Mouse (Mus musculus): Measurements from ENCODE around the gene Gm20662. TPM values are rescaled to one million over a fixed set of nuclear protein-coding genes. Genes with fewer than 3 reads are reported as not detected.

The Gm20662 gene
- polyA plus RNA-seq, 1 experiment from 2014 or later: 0.07 TPM

DNA sequence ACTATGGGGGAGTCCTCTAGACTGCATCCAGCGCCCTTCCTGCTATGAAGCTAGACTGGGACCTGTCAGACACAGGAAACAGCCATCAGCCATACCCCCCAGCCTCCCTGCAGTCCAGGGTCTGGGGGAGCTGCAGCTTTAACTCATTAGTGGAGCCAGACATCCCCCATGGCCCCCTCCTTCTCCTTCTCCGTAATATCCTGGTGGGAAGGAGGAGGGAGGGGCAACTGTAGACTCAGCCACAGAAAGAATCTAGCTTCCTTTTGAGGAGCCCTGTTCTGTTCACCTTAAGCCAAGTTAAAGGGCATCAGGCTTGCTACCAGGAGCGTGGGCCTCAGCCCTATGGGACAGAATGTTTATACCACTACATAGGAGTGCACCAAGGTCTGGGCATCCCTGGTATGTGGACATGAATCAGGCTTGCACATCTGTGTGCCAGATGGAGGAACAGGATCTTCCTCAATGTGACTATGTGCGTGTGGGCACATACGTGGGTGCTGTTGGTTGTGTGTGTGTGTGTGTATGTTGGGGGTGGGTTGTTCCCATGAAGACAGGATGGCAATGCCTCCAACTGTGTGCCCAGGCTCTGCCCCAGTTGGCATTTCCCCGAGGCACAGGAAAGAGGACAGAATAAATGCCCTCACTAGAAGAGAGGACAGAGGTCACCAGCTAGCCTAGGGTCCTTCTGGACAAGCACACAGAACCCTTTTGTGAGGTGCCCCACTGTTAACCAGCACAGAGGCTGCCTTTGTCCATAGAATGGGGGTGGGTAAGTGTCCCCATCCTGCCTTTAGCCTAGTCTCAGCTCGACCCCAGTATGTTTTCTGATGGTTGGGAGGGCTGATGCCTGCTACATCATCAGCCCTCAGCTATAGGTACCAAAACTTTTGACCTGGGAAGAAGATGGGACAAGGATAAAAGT lies 14.2 kb upstream of the Gm20662 start:
- Histone ChIP-seq H3K27ac (replicated peaks) (peak overlapping the region; percentile 75), H3K4me1 (peaks cover 56% of the 10 kb centered on the region), H3K4me3 (peak overlapping the region; percentile 32), H3K27me3 (ENCODE audit: low read depth, poor library complexity, severe bottlenecking) (peaks cover 35% of the 10 kb centered on the region), H3K36me3 (no peaks in the 10 kb centered on the region), H3K9me3 (replicated peaks) (no peaks in the 10 kb centered on the region)
- DNase-seq (ENCODE audit: low spot score): peak; percentile 31
- WGBS: 56% methylated on average over 7 of the region's 7 CpGs

GRCm38 (mm10) chr9:107982681-107983346 lies 13.3 kb upstream of the Gm20662 start, which contains the start of gene Gm20661:
Gm20661 (plus strand) TSS chr9:107983058.
- Histone ChIP-seq H3K4me3 (peak within 1 kb of the TSS; percentile 68), H3K27me3 (ENCODE audit: low read depth, poor library complexity, severe bottlenecking) (peaks cover 39% of the 10 kb centered on the region), H3K36me3 (no peaks in the 10 kb centered on the region), H3K4me1 (peaks cover 56% of the 10 kb centered on the region), H3K9me3 (replicated peaks) (no peaks in the 10 kb centered on the region), H3K27ac (replicated peaks) (peak within 1 kb of the TSS; percentile 75)
- DNase-seq (ENCODE audit: low spot score): peak; percentile 55
- 58% methylated on average over 14 of the region's 14 CpGs for WGBS

DNA sequence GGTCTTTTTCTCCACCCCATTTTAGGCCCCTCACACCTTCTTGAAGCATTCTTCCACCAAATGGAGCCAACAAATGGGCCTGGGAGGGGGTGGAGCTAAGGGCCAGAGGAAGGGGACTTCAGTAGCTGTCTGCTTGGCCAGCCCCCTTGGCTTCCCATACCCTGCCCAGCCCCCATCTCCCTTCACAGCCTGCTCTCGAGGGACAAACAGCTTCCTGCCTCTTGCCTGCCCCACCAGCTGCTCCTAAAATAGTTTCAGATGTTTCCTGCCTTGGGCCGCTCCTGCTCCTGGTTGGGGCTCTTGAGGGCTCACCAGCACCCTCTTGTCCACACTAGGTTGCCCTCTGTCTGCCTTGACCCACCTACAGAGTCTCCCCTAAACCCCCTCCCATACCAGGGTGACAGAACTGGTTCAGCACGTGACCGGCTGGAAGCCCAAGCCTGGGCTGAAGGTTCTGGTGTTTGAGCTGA lies 12.7 kb upstream of the Gm20662 start:
- WGBS: 44% methylated on average over 4 of the region's 4 CpGs
- peak; percentile 42 for DNase-seq (ENCODE audit: low spot score)
- Histone ChIP-seq H3K27me3 (ENCODE audit: low read depth, poor library complexity, severe bottlenecking) (peaks cover 39% of the 10 kb centered on the region), H3K27ac (replicated peaks) (peak overlapping the region; percentile 75), H3K4me3 (peak overlapping the region; percentile 32), H3K36me3 (no peaks in the 10 kb centered on the region), H3K4me1 (peaks cover 56% of the 10 kb centered on the region), H3K9me3 (replicated peaks) (no peaks in the 10 kb centered on the region)

- DNase-seq (ENCODE audit: low spot score): no peak
- Histone ChIP-seq H3K4me3 (peak overlapping the region; percentile 68), H3K36me3 (no peaks in the 10 kb centered on the region), H3K27me3 (ENCODE audit: low read depth, poor library complexity, severe bottlenecking) (peaks cover 39% of the 10 kb centered on the region), H3K27ac (replicated peaks) (peak overlapping the region; percentile 75), H3K4me1 (peaks cover 56% of the 10 kb centered on the region), H3K9me3 (replicated peaks) (no peaks in the 10 kb centered on the region)
- WGBS: 73% methylated on average over 19 of the region's 19 CpGs
Measured at GRCm38 (mm10) chr9:107984052-107984753, 11.9 kb upstream of the Gm20662 start.

GRCm38 (mm10) chr9:107984754-107985055 lies 11.4 kb upstream of the Gm20662 start:
- H3K27me3 ChIP-seq (ENCODE audit: low read depth, poor library complexity, severe bottlenecking): peaks cover 39% of the 10 kb centered on the region
- H3K4me3 ChIP-seq: peak overlapping the region; percentile 68
- H3K36me3 ChIP-seq: no peaks in the 10 kb centered on the region
- no peaks in the 10 kb centered on the region for H3K9me3 ChIP-seq (replicated peaks)
- WGBS: 55% methylated on average over 9 of the region's 9 CpGs
- H3K4me1 ChIP-seq: peaks cover 56% of the 10 kb centered on the region
- H3K27ac ChIP-seq (replicated peaks): peak overlapping the region; percentile 75
- no peak for DNase-seq (ENCODE audit: low spot score)

- peak within 1 kb of the TSS; percentile 68 for H3K4me3 ChIP-seq
- peak within 1 kb of the TSS; percentile 75 for H3K27ac ChIP-seq (replicated peaks)
- H3K9me3 ChIP-seq (replicated peaks): no peaks in the 10 kb centered on the region
- WGBS: under 1% methylated on average over 58 of the region's 58 CpGs
- no peaks in the 10 kb centered on the region for H3K36me3 ChIP-seq
- DNase-seq (ENCODE audit: low spot score): peak; percentile 86
- H3K27me3 ChIP-seq (ENCODE audit: low read depth, poor library complexity, severe bottlenecking): peaks cover 39% of the 10 kb centered on the region
- H3K4me1 ChIP-seq: peaks cover 56% of the 10 kb centered on the region
Measured at GRCm38 (mm10) chr9:107985131-107986119, 10.7 kb upstream of the Gm20662 start, which contains the start of gene Inka1. Inka1 (minus strand) TSS chr9:107985879.

GRCm38 (mm10) chr9:107986376-107986775 lies 9.8 kb upstream of the Gm20662 start:
- Histone ChIP-seq H3K4me1 (peaks cover 50% of the 10 kb centered on the region), H3K27ac (replicated peaks) (no peak overlapping the region), H3K36me3 (no peaks in the 10 kb centered on the region), H3K4me3 (peak overlapping the region; percentile 68), H3K9me3 (replicated peaks) (no peaks in the 10 kb centered on the region), H3K27me3 (ENCODE audit: low read depth, poor library complexity, severe bottlenecking) (peaks cover 39% of the 10 kb centered on the region)
- WGBS: 6% methylated on average over 18 of the region's 18 CpGs
- peak; percentile 84 for DNase-seq (ENCODE audit: low spot score)

GRCm38 (mm10) chr9:107987950-107988349 lies 8.2 kb upstream of the Gm20662 start:
- WGBS: 76% methylated on average over 3 of the region's 3 CpGs
- no peak for DNase-seq (ENCODE audit: low spot score)
- H3K27me3 ChIP-seq (ENCODE audit: low read depth, poor library complexity, severe bottlenecking): peaks cover 34% of the 10 kb centered on the region
- peaks cover 34% of the 10 kb centered on the region for H3K4me1 ChIP-seq
- H3K27ac ChIP-seq (replicated peaks): no peak overlapping the region
- no peak overlapping the region for H3K4me3 ChIP-seq
- H3K36me3 ChIP-seq: no peaks in the 10 kb centered on the region
- H3K9me3 ChIP-seq (replicated peaks): no peaks in the 10 kb centered on the region

- H3K27ac ChIP-seq (replicated peaks): no peak within 1 kb of the TSS
- no peak within 1 kb of the TSS for H3K4me3 ChIP-seq
- H3K36me3 ChIP-seq: no peaks in the 10 kb centered on the region
- H3K27me3 ChIP-seq (ENCODE audit: low read depth, poor library complexity, severe bottlenecking): peaks cover 2% of the 10 kb centered on the region; the same call in 1 of the 2 replicates
- no peak for DNase-seq (ENCODE audit: low spot score)
- H3K9me3 ChIP-seq (replicated peaks): no peaks in the 10 kb centered on the region
- 82% methylated on average over 2 of the region's 2 CpGs for WGBS
- no peaks in the 10 kb centered on the region; the same call in 1 of the 2 replicates for H3K4me1 ChIP-seq
Measured at GRCm38 (mm10) chr9:107992197-107992596, 4.0 kb upstream of the Gm20662 start, which contains the start of gene Cdhr4. Cdhr4 (plus strand) TSS chr9:107992497.

DNA sequence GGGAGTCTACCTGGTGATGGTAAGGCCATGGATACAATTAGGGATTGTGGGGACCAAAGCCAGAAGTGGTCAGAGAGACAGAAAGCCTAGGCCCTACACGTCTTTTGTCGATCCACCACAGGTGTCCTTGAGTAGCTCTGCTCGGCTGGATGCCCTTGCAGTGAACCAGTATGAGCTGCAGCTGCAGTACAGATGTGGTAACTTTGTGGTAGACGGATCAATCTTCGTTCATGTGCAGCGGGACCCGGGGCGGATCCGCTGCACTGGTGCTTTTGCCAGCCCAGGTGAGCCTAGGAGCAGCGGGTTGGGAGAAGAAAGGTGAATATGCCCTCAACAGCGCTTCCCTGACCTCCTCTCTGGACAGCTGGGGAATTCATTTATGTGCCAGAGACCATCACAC lies 3.1 kb upstream of the Gm20662 start:
- DNase-seq (ENCODE audit: low spot score): no peak
- Histone ChIP-seq H3K27me3 (ENCODE audit: low read depth, poor library complexity, severe bottlenecking) (no peaks in the 10 kb centered on the region), H3K27ac (replicated peaks) (no peak overlapping the region), H3K9me3 (replicated peaks) (no peaks in the 10 kb centered on the region), H3K4me3 (no peak overlapping the region), H3K36me3 (no peaks in the 10 kb centered on the region), H3K4me1 (no peaks in the 10 kb centered on the region; the same call in 1 of the 2 replicates)
- 85% methylated on average over 11 of the region's 11 CpGs for WGBS

DNA sequence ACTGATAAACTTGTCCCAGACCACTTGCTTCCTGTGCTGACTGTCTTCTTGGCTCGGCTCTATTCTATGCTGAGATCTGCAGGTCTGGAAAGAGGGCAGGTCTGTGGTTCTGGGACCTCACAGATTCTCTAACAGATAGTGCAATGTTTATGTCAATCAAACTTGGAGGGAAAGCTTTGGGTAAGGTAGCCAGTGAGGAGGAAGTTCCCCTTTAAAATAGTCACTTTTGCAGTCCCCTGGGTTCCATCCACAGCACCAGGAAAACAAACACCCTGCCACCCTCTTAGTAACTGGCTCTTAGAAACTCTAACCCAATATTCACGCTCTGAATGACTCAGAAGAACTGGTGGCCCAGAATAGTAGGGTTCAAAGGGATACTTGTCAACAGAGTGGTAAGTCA lies 1.7 kb upstream of the Gm20662 start:
- Histone ChIP-seq H3K9me3 (replicated peaks) (no peaks in the 10 kb centered on the region), H3K4me3 (no peak overlapping the region), H3K27me3 (ENCODE audit: low read depth, poor library complexity, severe bottlenecking) (no peaks in the 10 kb centered on the region), H3K27ac (replicated peaks) (no peak overlapping the region), H3K4me1 (no peaks in the 10 kb centered on the region; the same call in 1 of the 2 replicates), H3K36me3 (no peaks in the 10 kb centered on the region)
- 82% methylated on average over 2 of the region's 2 CpGs for WGBS
- DNase-seq (ENCODE audit: low spot score): no peak
